Mouse (Mus musculus): ENCODE data around the gene Myo1d.

- peak; percentile 74 for TF ChIP-seq CTCF (IDR thresholded peaks at IDR 0.05; ENCODE audit: insufficient read depth, low read depth, low read length)
- no peak for TF ChIP-seq POLR2A (IDR thresholded peaks at IDR 0.05; ENCODE audit: insufficient read depth, low read depth, low read length)
Observed at GRCm38 (mm10) chr11:80779527-80780344, at the start of gene Myo1d.
